Mouse (Mus musculus): ENCODE measurements around the gene Mrgprf. TPM values are rescaled to one million over a fixed set of nuclear protein-coding genes. Genes with fewer than 3 reads are reported as not detected.

Gene Mrgprf
- total RNA-seq, 2 experiments from 2014 or later = 1.8 to 2.5 TPM

GRCm38 (mm10) chr7:145301341-145302005 is 845 bp downstream of the Mrgprf start:
- no peak for DNase-seq (ENCODE audit: extremely low spot score in 1 of 2, low spot score in 2 of 2)
- no peak overlapping the region for H3K4me3 ChIP-seq
- TF ChIP-seq CTCF (IDR thresholded peaks at IDR 0.05) = no peak
- intact Hi-C loops (cut with DNase I) = no loop called here
- H3K27ac ChIP-seq = no peak overlapping the region; the same call in 1 of the 2 replicates

- H3K27ac ChIP-seq = no peak overlapping the region
- intact Hi-C loops (cut with DNase I) = no loop called here
- H3K4me3 ChIP-seq = no peak overlapping the region
- TF ChIP-seq CTCF (IDR thresholded peaks at IDR 0.05) = no peak
- DNase-seq (ENCODE audit: extremely low spot score in 1 of 2, low spot score in 2 of 2) = no peak
Observed at GRCm38 (mm10) chr7:145302488-145303285, 2.1 kb downstream of the Mrgprf start.

DNA sequence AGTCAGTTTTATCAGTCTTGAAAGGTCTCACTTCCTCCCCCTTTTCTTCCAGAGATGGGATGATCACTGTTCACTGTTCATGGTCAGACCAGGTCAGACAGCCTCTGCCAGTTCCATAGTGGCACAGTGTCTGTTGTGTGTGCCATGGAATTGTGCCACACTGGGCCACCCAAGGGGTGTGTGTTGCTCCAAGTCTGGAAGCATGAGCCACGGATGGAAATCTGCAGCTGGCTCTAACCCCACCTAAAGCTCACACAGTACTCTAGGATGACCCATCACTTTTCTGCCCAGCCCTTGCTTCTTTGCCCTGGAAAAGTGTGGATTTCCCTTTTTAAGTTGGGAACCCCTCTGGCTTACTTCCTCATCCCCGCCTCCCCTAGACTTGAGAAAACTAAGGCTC is 3.5 kb downstream of the Mrgprf start:
- intact Hi-C loops (cut with DNase I) = no loop called here
- Histone ChIP-seq H3K4me3 (no peak overlapping the region), H3K27ac (no peak overlapping the region)
- no peak for TF ChIP-seq CTCF (IDR thresholded peaks at IDR 0.05)
- no peak for DNase-seq (ENCODE audit: extremely low spot score in 1 of 2, low spot score in 2 of 2)

GRCm38 (mm10) chr7:145307636-145308035 is 7.0 kb downstream of the Mrgprf start:
- no peak overlapping the region for H3K27ac ChIP-seq

DNA sequence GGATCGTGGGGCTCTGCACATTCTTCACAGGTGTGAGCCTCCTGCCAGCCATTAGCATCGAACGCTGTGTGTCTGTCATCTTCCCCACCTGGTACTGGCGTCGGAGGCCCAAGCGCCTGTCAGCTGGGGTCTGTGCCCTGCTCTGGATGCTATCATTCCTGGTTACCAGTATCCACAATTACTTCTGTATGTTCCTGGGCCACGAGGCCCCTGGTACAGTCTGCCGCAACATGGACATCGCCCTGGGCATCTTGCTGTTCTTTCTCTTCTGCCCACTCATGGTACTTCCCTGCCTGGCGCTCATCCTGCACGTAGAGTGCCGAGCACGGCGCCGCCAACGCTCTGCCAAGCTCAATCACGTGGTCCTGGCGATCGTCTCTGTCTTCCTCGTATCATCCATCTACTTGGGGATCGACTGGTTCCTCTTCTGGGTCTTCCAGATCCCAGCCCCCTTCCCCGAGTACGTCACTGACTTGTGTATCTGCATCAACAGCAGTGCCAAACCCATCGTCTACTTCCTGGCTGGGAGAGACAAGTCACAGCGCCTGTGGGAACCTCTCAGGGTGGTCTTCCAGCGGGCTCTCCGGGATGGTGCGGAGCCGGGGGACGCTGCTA is 7.5 kb downstream of the Mrgprf start:
- intact Hi-C loops (cut with DNase I) = no loop called here
- H3K27ac ChIP-seq = no peak overlapping the region
- DNase-seq (ENCODE audit: extremely low spot score in 1 of 2, low spot score in 2 of 2) = peak in 1 of 2 experiments; percentile 14
- H3K4me3 ChIP-seq = no peak overlapping the region
- TF ChIP-seq CTCF (IDR thresholded peaks at IDR 0.05) = no peak

More at GRCm38 (mm10) chr7:145307636-145308035, 7.0 kb downstream of the Mrgprf start:
- TF ChIP-seq CTCF (IDR thresholded peaks at IDR 0.05) = no peak
- intact Hi-C loops (cut with DNase I) = no loop called here
- DNase-seq (ENCODE audit: extremely low spot score in 1 of 2, low spot score in 2 of 2) = no peak
- H3K4me3 ChIP-seq = no peak overlapping the region

GRCm38 (mm10) chr7:145308866-145309265 is 8.2 kb downstream of the Mrgprf start:
- intact Hi-C loops (cut with DNase I) = no loop called here
- Histone ChIP-seq H3K27ac (no peak overlapping the region), H3K4me3 (no peak overlapping the region)
- DNase-seq (ENCODE audit: extremely low spot score in 1 of 2, low spot score in 2 of 2) = no peak
- no peak for TF ChIP-seq CTCF (IDR thresholded peaks at IDR 0.05)

DNA sequence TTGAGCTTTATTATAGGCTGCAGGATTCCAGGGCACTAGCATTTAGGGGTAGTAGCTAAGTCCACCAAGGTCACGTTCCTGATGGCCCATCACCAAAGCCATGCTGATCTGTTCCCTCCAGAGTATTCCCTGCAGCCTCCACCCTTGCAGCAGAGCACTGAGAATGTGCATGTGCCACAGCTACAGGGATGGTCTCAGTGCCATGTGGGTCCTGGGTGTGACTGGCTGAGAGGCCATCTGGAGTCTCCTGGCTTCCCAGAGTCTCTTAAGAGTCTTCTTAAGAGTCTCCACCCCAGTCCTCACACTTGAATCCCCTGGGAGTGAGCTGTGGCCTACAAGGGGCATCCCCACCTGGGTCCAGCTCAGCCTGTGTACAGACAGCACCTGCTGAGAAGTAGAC is 9.2 kb downstream of the Mrgprf start:
- intact Hi-C loops (cut with DNase I) = no loop called here
- no peak for TF ChIP-seq CTCF (IDR thresholded peaks at IDR 0.05)
- no peak for DNase-seq (ENCODE audit: extremely low spot score in 1 of 2, low spot score in 2 of 2)
- Histone ChIP-seq H3K27ac (no peak overlapping the region), H3K4me3 (no peak overlapping the region)

- no peak overlapping the region for H3K4me3 ChIP-seq
- no peak for TF ChIP-seq CTCF (IDR thresholded peaks at IDR 0.05)
- DNase-seq (ENCODE audit: extremely low spot score in 1 of 2, low spot score in 2 of 2) = no peak
- intact Hi-C loops (cut with DNase I) = no loop called here
- no peak overlapping the region for H3K27ac ChIP-seq
Observed at GRCm38 (mm10) chr7:145310526-145310925, 9.9 kb downstream of the Mrgprf start.

GRCm38 (mm10) chr7:145312137-145312536 is 11.5 kb downstream of the Mrgprf start:
- H3K27ac ChIP-seq = no peak overlapping the region
- DNase-seq (ENCODE audit: extremely low spot score in 1 of 2, low spot score in 2 of 2) = no peak
- TF ChIP-seq CTCF (IDR thresholded peaks at IDR 0.05) = no peak
- intact Hi-C loops (cut with DNase I) = no loop called here
- H3K4me3 ChIP-seq = no peak overlapping the region

DNA sequence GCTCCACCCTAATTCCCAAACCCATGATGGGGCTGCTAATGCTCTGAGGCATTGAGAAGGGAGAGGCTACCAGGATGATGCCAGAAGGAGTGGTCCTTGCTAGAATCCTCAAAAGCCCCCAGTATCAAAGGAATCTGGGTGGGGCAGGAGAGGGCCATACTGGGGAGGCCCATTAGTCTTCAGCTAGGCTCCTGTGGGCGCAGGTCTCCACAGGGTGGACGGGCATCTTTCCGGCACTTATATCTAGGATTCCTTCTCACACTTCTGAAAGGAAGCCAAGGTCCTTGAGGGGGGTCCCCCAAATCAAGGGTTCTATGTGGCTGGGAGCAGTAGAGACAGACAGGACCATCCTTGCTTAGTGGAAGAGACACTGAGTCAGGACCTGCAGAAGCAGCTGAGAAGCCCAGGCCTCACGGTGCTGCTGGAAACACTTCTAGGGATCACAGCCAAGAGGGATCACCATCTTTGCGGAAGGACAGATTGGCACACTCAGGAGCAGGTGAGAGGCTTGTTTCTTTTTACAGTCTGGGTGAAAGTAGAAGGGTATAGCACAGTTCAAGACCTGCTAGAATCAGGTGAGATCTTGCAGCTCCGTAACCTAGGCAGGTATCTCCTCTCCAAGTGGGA is 14.3 kb downstream of the Mrgprf start, which contains the start of gene Mrgprd:
TSS of gene Mrgprd (plus strand) at position 51 of the 627 bp plus-strand sequence.
- no peak within 1 kb of the TSS for H3K4me3 ChIP-seq
- TF ChIP-seq CTCF (IDR thresholded peaks at IDR 0.05) = no peak
- no peak within 1 kb of the TSS for H3K27ac ChIP-seq
- intact Hi-C loops (cut with DNase I) = no loop called here
- DNase-seq (ENCODE audit: extremely low spot score in 1 of 2, low spot score in 2 of 2) = no peak

GRCm38 (mm10) chr7:145317522-145317921 is 16.9 kb downstream of the Mrgprf start:
- DNase-seq (ENCODE audit: extremely low spot score in 1 of 2, low spot score in 2 of 2) = no peak
- Histone ChIP-seq H3K4me3 (no peak overlapping the region), H3K27ac (no peak overlapping the region)
- intact Hi-C loops (cut with DNase I) = no loop called here
- TF ChIP-seq CTCF (IDR thresholded peaks at IDR 0.05) = no peak

GRCm38 (mm10) chr7:145319481-145319880 is 18.9 kb downstream of the Mrgprf start:
- intact Hi-C loops (cut with DNase I) = no loop called here
- no peak for DNase-seq (ENCODE audit: extremely low spot score in 1 of 2, low spot score in 2 of 2)
- H3K4me3 ChIP-seq = no peak overlapping the region
- TF ChIP-seq CTCF (IDR thresholded peaks at IDR 0.05) = no peak
- H3K27ac ChIP-seq = no peak overlapping the region
